Mouse (Mus musculus) olfactory bulb, adult 2 months (tissue): ENCODE measurements around the gene Wnt2. TPM values are rescaled to one million over a fixed set of nuclear protein-coding genes. Genes with fewer than 3 reads are reported as not detected.

Source experiments
- H3K27ac ChIP-seq: fragments of 200-500 bp; 2 replicates; pipeline ENCODE4 v1.5.1; 2012; ENCODE audit warnings: low read depth, low read length; ENCODE audit not compliant: insufficient read depth
- H3K4me1 ChIP-seq: fragments of 200-500 bp; 2 replicates; pipeline ENCODE4 v1.6.1; 2012; ENCODE audit warnings: low read length; ENCODE audit not compliant: control insufficient read depth, insufficient read depth
- H3K4me3 ChIP-seq: fragments of 200-500 bp; 2 replicates; pipeline ENCODE4 v1.5.1; 2012; ENCODE audit warnings: mild to moderate bottlenecking, low read depth, low read length, moderate library complexity; ENCODE audit not compliant: insufficient read depth
- CTCF ChIP-seq: fragments of 200-500 bp; IDR thresholded peaks from 2 replicates; pipeline ENCODE4 v1.5.1; 2012; ENCODE audit warnings: low read depth, mild to moderate bottlenecking, low read length, moderate library complexity; ENCODE audit not compliant: insufficient read depth
- POLR2A ChIP-seq: fragments of 200-500 bp; IDR thresholded peaks from 2 replicates; pipeline ENCODE4 v1.6.1; 2012; ENCODE audit warnings: mild to moderate bottlenecking, low read depth, low read length, moderate library complexity; ENCODE audit not compliant: insufficient read depth
- WGBS: fragments of 180-500 bp; shearing (Covaris S2); methylation state at CpG from one replicate; pipeline ENCODE4 v1.1.7; 2018; 5-methylcytosine and 5-hydroxymethylcytosine counted together
- polyA plus RNA-seq: library from polyadenylated mRNA; stranded (reverse); fragments of >200 nt; gene quantifications from 2 replicates; pipeline ENCODE4 v1.2.4, GENCODE M21; 2012; ENCODE audit warnings: low replicate concordance; ENCODE audit not compliant: missing spikeins, insufficient read depth, insufficient read length

Wnt2 gene
- polyA plus RNA-seq: not detected in 2 replicates

DNA sequence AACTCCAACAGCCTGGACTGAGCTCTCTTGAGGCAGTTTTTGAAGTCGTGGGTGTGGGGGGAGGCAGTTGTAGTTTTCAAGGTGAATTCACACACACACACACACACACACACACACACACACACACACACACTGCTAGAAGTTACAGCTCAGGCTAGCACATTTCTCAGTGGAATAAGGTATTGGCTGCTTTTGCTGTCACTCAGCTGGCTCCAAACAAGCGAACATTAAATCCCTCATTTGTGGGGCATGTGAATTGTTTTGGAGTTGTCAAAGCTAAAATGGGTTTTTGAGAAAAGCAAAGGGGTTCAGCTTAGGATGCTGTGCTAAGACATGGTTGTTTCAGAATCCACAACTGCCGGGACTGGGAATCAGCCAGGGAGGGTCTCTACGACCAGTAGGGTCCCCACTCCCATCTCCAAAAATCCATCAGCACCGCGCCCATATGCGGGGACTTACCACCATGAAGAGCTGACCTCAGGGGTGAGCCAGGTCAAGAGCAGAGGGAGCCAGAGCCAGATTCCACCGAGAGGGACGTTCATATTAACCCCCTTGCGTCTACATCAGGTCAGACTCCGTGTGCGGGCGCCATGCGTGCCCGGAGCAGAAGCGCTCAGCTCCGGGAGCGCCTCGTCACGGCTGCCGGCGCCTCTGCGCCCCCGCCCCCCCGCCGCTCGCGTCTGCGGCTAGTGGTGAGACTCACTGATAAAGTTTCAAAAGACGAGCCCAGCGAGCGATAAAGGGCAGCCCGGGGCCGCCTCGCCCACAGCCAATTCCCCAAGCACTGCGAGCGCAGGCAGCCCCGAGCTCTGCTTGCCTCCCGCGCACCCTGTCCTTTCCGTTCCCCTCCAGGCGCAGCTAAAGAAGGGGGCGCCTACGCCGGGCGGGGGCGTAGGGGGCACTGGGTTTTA lies at the start of gene Wnt2:
Gene Wnt2 (minus strand): TSS at position 840 of the 911 bp plus-strand sequence.
- Histone ChIP-seq H3K4me1 (peaks cover 18% of the 10 kb centered on the region), H3K27ac (no peak within 1 kb of the TSS), H3K4me3 (peak within 1 kb of the TSS; percentile 50)
- TF ChIP-seq CTCF (no peak), POLR2A (no peak)
- 2% methylated on average over 47 of the region's 47 CpGs for WGBS

DNA sequence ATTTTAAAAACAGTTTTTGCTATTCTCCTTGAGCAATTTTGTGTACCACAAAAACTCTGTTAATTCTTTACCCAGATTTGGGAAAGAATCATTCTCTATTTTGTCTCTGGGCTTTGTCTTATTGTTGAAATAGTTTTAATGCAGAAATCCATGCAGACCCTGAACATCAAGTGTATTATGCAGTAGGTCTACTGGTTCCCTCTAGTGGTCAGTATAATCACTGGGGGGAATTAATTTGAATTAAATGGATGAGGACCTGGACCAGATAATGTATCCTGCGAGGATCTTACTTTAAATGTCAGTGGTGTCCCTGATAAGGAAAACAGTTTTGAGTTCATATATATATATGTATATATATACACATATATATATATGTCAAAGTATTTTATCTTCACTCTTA lies 48.2 kb upstream of the Wnt2 start:
- H3K4me3 ChIP-seq: no peak overlapping the region
- H3K27ac ChIP-seq: no peak overlapping the region
- no peak for TF ChIP-seq POLR2A
- TF ChIP-seq CTCF: no peak
- H3K4me1 ChIP-seq: no peaks in the 10 kb centered on the region
- 22% methylated on average over 1 of the region's 1 CpGs for whole genome bisulfite sequencing

DNA sequence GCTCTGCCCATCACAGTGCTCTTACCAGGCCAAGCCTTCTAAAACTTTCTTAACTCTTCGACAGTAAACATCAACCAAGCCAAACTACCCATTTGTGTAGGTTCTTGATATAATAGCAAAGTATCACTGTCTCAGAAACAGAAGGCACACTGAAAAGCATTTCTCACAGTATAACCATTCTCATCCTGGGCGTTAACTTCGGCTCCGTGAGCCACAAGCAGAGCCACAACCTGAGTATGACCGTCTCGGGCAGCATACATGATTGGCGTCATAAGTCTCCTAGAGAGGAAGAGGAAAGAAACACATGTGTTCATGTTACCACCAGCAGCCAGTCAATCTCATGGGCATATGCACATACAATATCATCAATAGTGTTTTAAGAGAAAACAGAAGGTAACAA lies 46.6 kb upstream of the Wnt2 start:
- TF ChIP-seq CTCF (no peak), POLR2A (no peak)
- Histone ChIP-seq H3K4me3 (no peak overlapping the region), H3K4me1 (no peaks in the 10 kb centered on the region), H3K27ac (no peak overlapping the region)
- 91% methylated on average over 7 of the region's 7 CpGs for WGBS

DNA sequence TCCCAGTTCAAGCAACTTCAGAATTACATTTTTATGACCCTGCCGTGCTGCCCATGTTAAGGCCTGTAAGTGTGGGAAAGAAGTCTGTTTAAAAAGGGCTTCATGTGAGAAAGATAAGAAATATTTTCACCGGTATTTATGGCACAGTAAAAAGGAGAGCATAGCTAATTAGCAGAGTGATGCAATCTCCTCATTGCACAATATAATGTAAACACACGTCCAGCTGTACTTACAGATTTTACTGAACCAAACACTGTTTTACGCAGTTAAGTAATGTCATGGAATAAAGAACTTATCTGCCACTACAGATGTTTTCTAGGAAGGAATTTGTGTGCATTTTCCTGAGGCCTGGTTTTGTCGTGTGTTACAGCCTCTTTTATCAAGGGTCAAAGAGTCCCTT lies 46.2 kb upstream of the Wnt2 start:
- H3K4me1 ChIP-seq: no peaks in the 10 kb centered on the region
- WGBS: 72% methylated on average over 5 of the region's 5 CpGs
- no peak for TF ChIP-seq POLR2A
- TF ChIP-seq CTCF: no peak
- no peak overlapping the region for H3K27ac ChIP-seq
- H3K4me3 ChIP-seq: no peak overlapping the region

DNA sequence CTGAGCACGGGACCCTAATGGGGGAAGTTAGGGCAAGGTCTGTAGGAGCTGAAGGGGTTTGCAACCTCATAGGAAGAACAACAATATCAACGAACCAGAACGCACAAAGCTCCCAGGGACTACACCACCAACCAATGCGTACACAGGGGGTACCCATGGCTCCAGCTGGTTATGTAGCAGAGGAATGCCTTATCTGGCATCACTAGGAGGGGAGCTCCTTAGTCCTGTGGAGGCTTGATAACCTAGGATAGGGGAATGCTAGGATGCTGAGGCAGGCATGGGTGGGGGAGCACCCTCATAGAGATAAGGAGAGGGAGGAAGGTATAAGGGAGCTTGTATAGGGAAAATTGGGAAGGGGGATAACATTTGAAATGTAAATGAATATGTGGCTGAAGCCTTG lies 27.5 kb upstream of the Wnt2 start:
- Histone ChIP-seq H3K4me1 (no peaks in the 10 kb centered on the region), H3K4me3 (no peak overlapping the region), H3K27ac (no peak overlapping the region)
- TF ChIP-seq CTCF: no peak
- no peak for TF ChIP-seq POLR2A
- 89% methylated on average over 4 of the region's 4 CpGs for WGBS

DNA sequence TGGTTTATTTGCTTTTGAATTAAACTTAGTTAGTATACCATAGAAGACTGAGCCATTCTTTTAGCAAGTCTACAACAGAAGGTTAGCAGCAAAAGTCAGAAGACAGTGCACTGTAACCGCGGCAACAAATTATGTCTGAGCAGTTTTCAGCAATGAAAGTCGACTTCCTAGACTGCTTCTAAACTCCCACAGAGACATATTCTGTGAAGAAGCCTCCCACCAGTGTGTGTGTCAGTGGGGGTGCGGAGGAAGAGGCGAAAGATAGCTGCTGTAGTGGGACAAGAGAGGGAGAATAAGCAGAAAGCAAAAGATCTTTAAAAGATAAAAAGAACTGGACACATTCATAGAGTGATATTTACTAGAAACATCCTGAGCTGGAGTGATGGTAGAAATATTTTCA lies 21.3 kb upstream of the Wnt2 start:
- TF ChIP-seq CTCF (no peak), POLR2A (no peak)
- 25% methylated on average over 5 of the region's 5 CpGs for WGBS
- Histone ChIP-seq H3K4me1 (no peaks in the 10 kb centered on the region), H3K4me3 (no peak overlapping the region), H3K27ac (no peak overlapping the region)

DNA sequence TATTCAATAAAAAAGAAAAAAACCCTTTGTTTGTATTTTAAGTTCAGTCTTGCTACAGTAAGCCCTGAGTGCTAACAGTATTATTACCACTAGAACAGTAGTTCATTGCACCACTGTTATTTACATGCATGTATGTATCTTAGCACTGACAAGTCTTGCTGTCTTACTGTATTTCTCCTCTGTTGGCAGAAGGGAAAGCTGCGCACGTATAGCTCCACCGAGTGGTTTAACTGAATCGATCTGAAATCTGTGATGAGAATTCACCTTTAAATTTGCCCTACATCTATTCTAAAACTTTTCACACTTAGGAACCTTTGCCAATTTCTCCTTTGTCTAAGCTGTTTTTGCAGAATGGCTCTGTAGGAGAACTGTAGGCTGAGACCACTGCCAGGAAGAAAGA lies 13.9 kb upstream of the Wnt2 start:
- Histone ChIP-seq H3K4me1 (no peaks in the 10 kb centered on the region), H3K27ac (no peak overlapping the region), H3K4me3 (no peak overlapping the region)
- TF ChIP-seq POLR2A (no peak), CTCF (no peak)
- WGBS: 76% methylated on average over 4 of the region's 4 CpGs

DNA sequence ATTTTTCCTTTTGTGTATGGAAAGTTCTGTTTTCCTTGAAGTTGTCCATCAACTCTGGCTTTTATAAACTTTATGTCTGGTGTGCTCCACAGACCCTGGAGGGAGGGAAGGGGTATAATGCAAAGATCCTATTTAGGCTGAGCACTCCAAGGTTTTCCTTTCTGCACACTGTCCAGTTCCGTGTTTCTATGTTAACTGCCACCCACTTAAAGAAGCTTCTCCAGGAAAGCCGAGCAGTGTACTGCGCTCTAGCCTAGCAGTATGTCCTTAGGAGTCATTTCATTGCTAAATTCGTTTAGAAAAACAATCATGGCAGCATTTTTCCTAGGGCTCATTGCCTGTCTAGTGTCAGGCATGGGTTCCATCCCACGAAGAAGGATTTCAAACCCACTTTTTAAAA lies 12.8 kb upstream of the Wnt2 start:
- Histone ChIP-seq H3K4me3 (no peak overlapping the region), H3K27ac (no peak overlapping the region), H3K4me1 (no peaks in the 10 kb centered on the region)
- TF ChIP-seq POLR2A: no peak
- TF ChIP-seq CTCF: no peak
- 85% methylated on average over 5 of the region's 5 CpGs for WGBS

DNA sequence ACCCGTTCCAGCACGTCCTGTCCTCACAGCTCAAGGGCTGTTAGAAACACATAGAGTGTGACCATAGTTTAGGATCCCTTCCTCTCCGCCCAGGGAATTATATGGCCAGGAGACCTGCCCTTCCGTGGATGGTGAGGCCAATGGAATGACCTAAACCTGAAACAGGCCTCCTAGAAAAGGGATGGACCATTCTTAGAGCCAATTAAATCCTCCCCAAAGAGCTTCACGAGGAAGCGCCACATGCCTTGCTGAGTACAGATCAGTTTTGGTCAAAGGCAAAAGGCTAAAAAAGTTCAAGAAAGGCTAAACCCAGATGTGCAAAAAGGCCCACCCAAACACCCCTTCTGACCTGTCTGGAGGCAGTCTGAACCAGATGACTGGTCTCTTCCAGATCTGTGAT lies 1.9 kb upstream of the Wnt2 start:
- Histone ChIP-seq H3K27ac (no peak overlapping the region), H3K4me3 (0 out of 2 replicates have a peak overlapping the region, but pooled peaks have one; percentile 39), H3K4me1 (peaks cover 18% of the 10 kb centered on the region)
- no peak for TF ChIP-seq CTCF
- 33% methylated on average over 6 of the region's 6 CpGs for WGBS
